In genomic region chr5:142478829-142479435, GRCm38 (mm10) we compare ENCODE assay signal across 8 mouse cellular contexts. TPM values are rescaled to one million over a fixed set of nuclear protein-coding genes. Genes with fewer than 3 reads are reported as not detected.
DNase-seq lines count a peak whose midpoint lies in the region; ATAC-seq lines count a peak whose summit lies in the region.

No protein-coding gene starts in this region.

- H3K4me2 ChIP-seq in hindbrain, embryonic 15.5 days, result peak overlapping the region; percentile 45

- peaks cover 8% of the 10 kb centered on the region for H3K4me1 ChIP-seq in hindbrain, embryonic 15.5 days (replicated peaks)

- H3K9ac ChIP-seq in hindbrain, embryonic 15.5 days, result no peak overlapping the region

- no peaks in the 10 kb centered on the region for H3K9me3 ChIP-seq in hindbrain, embryonic 15.5 days

- peak; percentile 49 for ATAC-seq in activated CD4-positive, CD25-positive, alpha-beta regulatory T cell, adult 4 months
- peak; percentile 60 for ATAC-seq in hindbrain, embryonic 15.5 days (ENCODE audit: low FRiP score, low read depth)
- ATAC-seq in megakaryocyte, adult 5-6 weeks (ENCODE audit: poor library complexity, severe bottlenecking), result peak; percentile 70

- no peak overlapping the region for H3K4me3 ChIP-seq in hindbrain, embryonic 15.5 days

- 32% methylated on average over 17 of the region's 17 CpGs for WGBS in hindbrain, embryonic 15.5 days

- H3K27ac ChIP-seq in hindbrain, embryonic 15.5 days (replicated peaks), result no peak overlapping the region

- DNase-seq in cerebellum, postnatal 4 days (ENCODE audit: low spot score in 2 of 2), result peak; percentile 85 to 88
- peak; percentile 82 for DNase-seq in gastrocnemius, adult 18-20 months (ENCODE audit: low spot score)
- peak; percentile 73 for DNase-seq in left cerebral cortex, adult 11 months (ENCODE audit: low spot score)
- peak; percentile 81 to 86 for DNase-seq in right cerebral cortex, adult 2 months (ENCODE audit: low spot score in 2 of 2)
- peak; percentile 85 for DNase-seq in urinary bladder, postnatal 14 days (ENCODE audit: low spot score)

- no peaks in the 10 kb centered on the region for H3K36me3 ChIP-seq in hindbrain, embryonic 15.5 days

- H3K27me3 ChIP-seq in hindbrain, embryonic 15.5 days, result no peaks in the 10 kb centered on the region

RNA-seq across cellular contexts. Expression of gene Ap5z1, which starts 15.2 kb away (rescaled TPM):
- 10 to 100 TPM; 12.0 to 24.8 TPM for polyA plus RNA-seq in activated CD4-positive, CD25-positive, alpha-beta regulatory T cell, adult 4 months (2017; shearing (Covaris generic))
- total RNA-seq in gastrocnemius, adult 18-20 months (2021), result 1 to 10 TPM; 3.0 to 3.8 TPM
- 13.5 and 14.3 TPM in 2 replicates for polyA plus RNA-seq in hindbrain, embryonic 15.5 days (2015; fragmentation: Nextera tagmentation; extraction: Ambion mirVana)
- 10.3 and 10.7 TPM in 2 replicates for total RNA-seq in megakaryocyte, adult 5-6 weeks (2015)
- 9.3 and 10.0 TPM in 2 replicates for total RNA-seq in megakaryocyte, adult 5-6 weeks (2017)

RNA-seq across cellular contexts. Expression of gene Papolb, which starts 50.9 kb away (rescaled TPM):
- polyA plus RNA-seq in activated CD4-positive, CD25-positive, alpha-beta regulatory T cell, adult 4 months (2017; shearing (Covaris generic)), result not detected
- under 1 TPM in 1 of 2 experiments, not detected in 1; 0.19 TPM for total RNA-seq in gastrocnemius, adult 18-20 months (2021)
- 0.25 and 0.28 TPM in 2 replicates for polyA plus RNA-seq in hindbrain, embryonic 15.5 days (2015; fragmentation: Nextera tagmentation; extraction: Ambion mirVana)
- total RNA-seq in megakaryocyte, adult 5-6 weeks (2015), result not detected in 2 replicates
- total RNA-seq in megakaryocyte, adult 5-6 weeks (2017), result not detected in 2 replicates
